Mouse (Mus musculus) liver, embryonic 12.5 days (tissue): Measurements from ENCODE around the gene Kif6. TPM values are rescaled to one million over a fixed set of nuclear protein-coding genes. Genes with fewer than 3 reads are reported as not detected.

Source experiments
- ATAC-seq: fragments of 200-750 bp; cut with Nextera tagmentation; 2 replicates; pipeline ENCODE4 v1.8.0; 2017; ENCODE audit warnings: moderate number of reproducible peaks, mild to moderate bottlenecking, moderate library complexity
- H3K27ac ChIP-seq: fragments of 300-500 bp; sonication (generic); 2 replicates; pipeline ENCODE4 v1.5.1; 2016; ENCODE audit warnings: mild to moderate bottlenecking
- H3K27me3 ChIP-seq: fragments of 300-500 bp; sonication (generic); replicated peaks from 2 replicates; pipeline ENCODE4 v1.6.1; 2016; ENCODE audit warnings: mild to moderate bottlenecking, moderate library complexity
- H3K36me3 ChIP-seq: fragments of 300-500 bp; sonication (generic); 2 replicates; pipeline ENCODE4 v1.6.1; 2016; ENCODE audit warnings: mild to moderate bottlenecking, moderate library complexity
- H3K4me1 ChIP-seq: fragments of 300-500 bp; sonication (generic); 2 replicates; pipeline ENCODE4 v1.6.1; 2016
- H3K4me2 ChIP-seq: fragments of 300-500 bp; sonication (generic); 2 replicates; pipeline ENCODE4 v1.6.1; 2016; ENCODE audit warnings: mild to moderate bottlenecking, moderate library complexity
- H3K4me3 ChIP-seq: fragments of 300-500 bp; sonication (generic); 2 replicates; pipeline ENCODE4 v1.5.1; 2016; ENCODE audit warnings: mild to moderate bottlenecking, moderate library complexity
- H3K9ac ChIP-seq: fragments of 300-500 bp; sonication (generic); 2 replicates; pipeline ENCODE4 v1.6.1; 2016; ENCODE audit warnings: mild to moderate bottlenecking, moderate library complexity
- H3K9me3 ChIP-seq: fragments of 300-500 bp; sonication (generic); replicated peaks from 2 replicates; pipeline ENCODE4 v1.6.1; 2016; ENCODE audit warnings: mild to moderate bottlenecking, moderate library complexity
- WGBS: fragments of 180-500 bp; shearing (Covaris S2); methylation state at CpG from one replicate; pipeline ENCODE4 v1.1.7; 2016; ENCODE audit not compliant: insufficient replicate concordance; 5-methylcytosine and 5-hydroxymethylcytosine counted together
- polyA plus RNA-seq: library from polyadenylated mRNA; unstranded; fragments of >200 nt; fragmentation: Nextera tagmentation; extraction: Ambion mirVana; gene quantifications from 2 replicates; pipeline ENCODE4 v1.2.1, GENCODE M21; 2016

The Kif6 gene
- polyA plus RNA-seq, 1 experiment from 2014 or later = 0.44 TPM

DNA sequence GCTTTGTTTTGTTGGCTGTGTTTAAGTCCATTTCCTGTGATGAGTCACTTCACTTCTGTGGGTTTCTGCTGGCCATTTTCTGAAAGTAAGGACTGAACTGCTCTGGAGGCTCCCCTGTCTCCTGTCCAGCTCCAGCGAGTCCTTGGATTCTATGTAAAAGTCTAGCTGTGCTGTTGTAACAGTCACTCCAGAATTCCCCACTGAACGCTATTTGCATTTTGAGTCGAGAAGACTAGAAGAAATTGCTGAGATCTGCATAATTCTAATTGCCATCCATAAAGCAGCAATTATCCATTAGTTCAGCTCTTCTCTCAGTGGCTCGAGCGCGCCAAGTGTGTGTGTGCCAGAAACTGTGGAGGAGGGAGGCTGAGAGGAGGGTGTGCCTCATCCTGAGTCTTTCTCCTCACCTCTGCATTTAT lies 57.0 kb downstream of the Kif6 start:
- H3K9ac ChIP-seq = no peak overlapping the region
- H3K36me3 ChIP-seq = no peaks in the 10 kb centered on the region
- no peaks in the 10 kb centered on the region for H3K27me3 ChIP-seq
- no peak overlapping the region for H3K4me2 ChIP-seq
- ATAC-seq = no peak
- no peaks in the 10 kb centered on the region for H3K4me1 ChIP-seq
- no peak overlapping the region for H3K27ac ChIP-seq
- 64% methylated on average over 6 of the region's 6 CpGs for WGBS
- H3K4me3 ChIP-seq = no peak overlapping the region
- no peaks in the 10 kb centered on the region for H3K9me3 ChIP-seq

DNA sequence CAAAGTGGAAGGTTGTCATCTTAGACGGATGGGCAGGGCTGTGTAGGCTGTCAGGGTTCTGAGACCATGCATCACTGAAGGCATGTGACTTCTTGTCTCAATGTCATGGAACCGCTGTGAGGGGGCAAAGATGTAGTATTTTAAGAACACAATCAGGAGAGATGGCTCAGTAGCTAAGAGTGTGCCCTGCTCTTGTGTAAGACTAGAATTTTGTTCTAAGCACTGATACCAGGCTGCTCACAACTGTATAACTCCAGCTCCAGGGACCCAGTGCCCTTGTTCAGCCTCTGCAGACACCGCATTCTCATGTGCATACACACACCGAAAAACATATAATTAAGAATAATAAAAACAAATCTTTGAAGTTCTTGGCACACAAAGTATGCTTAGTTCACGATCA lies 57.5 kb downstream of the Kif6 start:
- H3K4me1 ChIP-seq = no peaks in the 10 kb centered on the region
- H3K9ac ChIP-seq = no peak overlapping the region
- no peak overlapping the region for H3K4me3 ChIP-seq
- no peaks in the 10 kb centered on the region for H3K36me3 ChIP-seq
- no peaks in the 10 kb centered on the region for H3K9me3 ChIP-seq
- no peaks in the 10 kb centered on the region for H3K27me3 ChIP-seq
- H3K27ac ChIP-seq = no peak overlapping the region
- no peak overlapping the region for H3K4me2 ChIP-seq
- WGBS = 64% methylated on average over 5 of the region's 5 CpGs
- no peak for ATAC-seq

DNA sequence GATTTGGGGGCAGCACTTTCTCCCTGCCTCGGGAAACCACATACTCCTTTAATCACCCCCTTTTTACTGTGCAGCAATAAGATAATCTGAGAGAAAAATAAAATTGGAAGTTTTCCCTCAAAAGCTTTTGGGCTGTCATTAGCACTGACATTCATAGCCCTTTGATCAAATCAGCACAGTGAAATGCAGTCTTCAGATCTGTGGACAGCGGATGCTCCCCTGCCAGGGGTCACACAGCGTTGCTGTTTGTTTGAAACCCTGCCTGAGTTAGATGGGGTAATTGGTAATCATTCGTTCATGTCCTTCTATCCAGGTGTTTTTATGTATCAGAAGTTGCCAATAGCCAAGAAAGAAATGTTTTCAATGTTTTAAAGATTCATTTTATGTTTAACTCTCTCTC lies 60.7 kb downstream of the Kif6 start:
- no peaks in the 10 kb centered on the region for H3K36me3 ChIP-seq
- H3K4me3 ChIP-seq = no peak overlapping the region
- ATAC-seq = no peak
- no peaks in the 10 kb centered on the region for H3K9me3 ChIP-seq
- H3K4me2 ChIP-seq = no peak overlapping the region
- no peaks in the 10 kb centered on the region for H3K4me1 ChIP-seq
- H3K9ac ChIP-seq = no peak overlapping the region
- H3K27ac ChIP-seq = no peak overlapping the region
- H3K27me3 ChIP-seq = no peaks in the 10 kb centered on the region
- 69% methylated on average over 4 of the region's 4 CpGs for WGBS

DNA sequence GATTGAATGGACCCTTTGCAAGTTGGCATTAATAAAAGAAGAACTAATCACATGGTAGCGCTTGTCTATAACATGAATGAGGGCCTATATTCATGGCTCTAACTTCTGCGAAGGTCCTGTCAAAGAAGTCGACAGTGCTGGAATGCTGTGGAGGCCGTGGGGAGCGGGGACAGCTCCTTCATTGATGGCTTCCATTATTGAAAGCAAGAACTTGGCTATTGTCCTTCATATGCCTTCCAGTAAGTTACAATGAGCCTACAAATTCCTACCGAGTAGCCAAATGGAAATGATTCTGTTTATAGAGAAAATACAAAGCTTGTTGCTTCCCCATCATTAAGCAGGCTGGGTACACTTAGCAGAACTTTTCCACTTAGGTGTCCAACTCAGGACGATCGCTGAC lies 66.5 kb downstream of the Kif6 start:
- H3K9me3 ChIP-seq = no peaks in the 10 kb centered on the region
- ATAC-seq = no peak
- no peaks in the 10 kb centered on the region for H3K4me1 ChIP-seq
- WGBS = 66% methylated on average over 8 of the region's 8 CpGs
- no peak overlapping the region for H3K27ac ChIP-seq
- H3K4me3 ChIP-seq = no peak overlapping the region
- H3K9ac ChIP-seq = no peak overlapping the region
- H3K27me3 ChIP-seq = no peaks in the 10 kb centered on the region
- no peaks in the 10 kb centered on the region for H3K36me3 ChIP-seq
- no peak overlapping the region for H3K4me2 ChIP-seq

DNA sequence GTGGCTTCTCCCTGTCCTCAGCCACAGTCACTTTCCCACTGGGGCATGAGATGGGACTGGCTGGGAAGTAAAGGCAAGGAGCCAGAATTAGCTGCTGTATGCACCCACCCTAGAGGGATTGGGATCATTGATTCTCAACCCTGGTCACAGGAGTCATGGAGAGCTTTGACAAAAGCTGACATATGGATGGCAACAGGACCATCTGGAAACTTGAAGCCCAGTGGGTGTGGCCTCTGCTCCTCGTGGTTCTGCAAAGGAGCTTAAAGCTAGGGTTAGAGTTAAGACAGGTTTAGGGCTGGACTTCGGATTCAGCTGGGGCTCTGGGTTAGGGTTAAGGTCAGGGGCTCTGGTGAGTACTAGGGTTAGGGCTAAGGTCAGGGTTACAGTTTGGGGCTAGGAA lies 69.2 kb downstream of the Kif6 start:
- no peaks in the 10 kb centered on the region for H3K36me3 ChIP-seq
- 23% methylated on average over 2 of the region's 2 CpGs for WGBS
- no peaks in the 10 kb centered on the region for H3K27me3 ChIP-seq
- H3K4me2 ChIP-seq = no peak overlapping the region
- ATAC-seq = no peak
- no peak overlapping the region for H3K4me3 ChIP-seq
- no peak overlapping the region for H3K27ac ChIP-seq
- no peaks in the 10 kb centered on the region for H3K4me1 ChIP-seq
- H3K9ac ChIP-seq = no peak overlapping the region
- H3K9me3 ChIP-seq = no peaks in the 10 kb centered on the region

DNA sequence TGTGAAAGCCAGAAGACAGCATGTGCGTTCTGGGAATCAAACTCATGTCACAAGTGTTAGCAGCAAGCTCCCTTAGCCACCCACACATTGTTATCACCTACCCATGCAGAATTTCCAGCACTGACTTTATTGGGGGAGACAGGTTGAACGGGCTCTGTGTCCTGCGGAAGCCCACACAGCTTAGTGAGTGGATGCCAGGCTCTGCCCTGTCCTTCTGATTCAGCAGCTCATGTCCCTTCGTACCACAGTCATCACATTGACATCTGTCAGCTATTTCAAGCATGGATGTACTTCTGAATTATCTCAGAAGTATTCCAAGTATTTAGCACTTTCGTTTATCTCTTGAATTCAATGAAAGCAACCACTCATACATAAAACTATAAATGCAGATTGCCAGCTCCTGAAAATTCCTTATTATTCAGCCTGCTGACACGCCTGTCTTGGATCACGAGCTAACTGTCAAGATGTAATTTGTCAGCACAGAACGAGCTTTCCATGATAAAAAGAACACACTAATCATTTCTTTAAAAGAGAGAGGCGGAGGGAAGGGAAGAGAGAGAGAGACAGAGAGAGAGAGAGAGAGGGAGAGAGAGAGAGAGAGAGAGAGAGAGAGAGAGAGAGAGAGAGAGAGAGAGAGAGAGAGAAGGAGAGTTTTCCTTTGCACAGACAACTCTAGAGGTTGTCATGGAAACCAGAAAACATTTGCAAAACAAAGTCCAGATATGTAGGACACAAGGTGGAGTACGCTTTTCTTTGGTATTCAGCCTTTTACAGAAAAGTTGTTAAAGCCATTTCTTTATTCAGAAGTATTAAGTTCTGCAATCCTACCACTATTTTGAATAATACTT lies 75.9 kb downstream of the Kif6 start:
- no peak overlapping the region for H3K4me3 ChIP-seq
- no peaks in the 10 kb centered on the region for H3K36me3 ChIP-seq
- no peak for ATAC-seq
- H3K4me1 ChIP-seq = no peaks in the 10 kb centered on the region
- no peaks in the 10 kb centered on the region for H3K27me3 ChIP-seq
- H3K4me2 ChIP-seq = no peak overlapping the region
- H3K9me3 ChIP-seq = no peaks in the 10 kb centered on the region
- H3K9ac ChIP-seq = no peak overlapping the region
- no peak overlapping the region for H3K27ac ChIP-seq
- WGBS = 57% methylated on average over 10 of the region's 10 CpGs

DNA sequence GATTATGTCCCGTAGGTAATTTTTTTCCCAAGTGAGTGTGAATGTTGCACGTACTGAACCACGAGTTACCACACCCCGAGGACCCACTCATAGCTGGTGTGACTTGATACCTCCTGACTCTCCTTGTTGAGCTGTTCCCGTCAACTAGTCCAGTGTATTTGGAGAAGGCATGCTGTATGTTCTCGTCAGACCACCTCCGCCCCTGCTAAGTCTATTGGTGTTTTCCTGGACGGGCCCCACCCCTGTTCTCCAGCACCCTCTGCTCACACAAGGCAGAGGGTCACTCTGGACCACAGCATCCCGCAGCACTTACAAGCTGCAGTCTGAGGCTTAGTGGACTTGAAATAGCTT lies 76.5 kb downstream of the Kif6 start:
- 73% methylated on average over 9 of the region's 9 CpGs for WGBS
- H3K27ac ChIP-seq = no peak overlapping the region

DNA sequence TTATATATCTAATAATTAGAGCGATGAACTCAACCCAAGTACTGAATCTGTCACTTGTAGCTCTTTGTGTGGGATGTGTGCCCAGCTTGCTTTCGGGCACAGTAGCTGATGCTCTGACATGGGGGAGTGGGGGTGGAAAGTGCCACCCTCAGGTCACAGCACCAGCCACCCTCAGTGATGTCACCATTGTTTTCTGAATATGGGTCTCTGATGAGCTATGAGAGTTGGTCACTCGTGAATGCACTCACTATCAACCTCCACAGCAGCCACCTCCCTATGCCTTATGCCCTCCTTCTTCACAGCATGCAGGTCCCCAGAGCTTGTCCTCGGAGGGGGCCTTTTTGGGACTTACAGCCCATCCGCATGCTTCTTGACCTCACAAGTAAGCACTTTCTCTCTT lies 78.3 kb downstream of the Kif6 start:
- Histone ChIP-seq H3K9me3 (no peaks in the 10 kb centered on the region), H3K4me2 (no peak overlapping the region), H3K27me3 (no peaks in the 10 kb centered on the region), H3K9ac (no peak overlapping the region), H3K36me3 (no peaks in the 10 kb centered on the region), H3K27ac (no peak overlapping the region), H3K4me3 (no peak overlapping the region), H3K4me1 (no peaks in the 10 kb centered on the region)
- no peak for ATAC-seq
- WGBS = 69% methylated on average over 5 of the region's 5 CpGs

More for the DNA sequence above, 76.5 kb downstream of the Kif6 start:
- Histone ChIP-seq H3K4me1 (no peaks in the 10 kb centered on the region), H3K4me2 (no peak overlapping the region), H3K4me3 (no peak overlapping the region), H3K9me3 (no peaks in the 10 kb centered on the region), H3K27me3 (no peaks in the 10 kb centered on the region), H3K9ac (no peak overlapping the region), H3K36me3 (no peaks in the 10 kb centered on the region)
- ATAC-seq = no peak

DNA sequence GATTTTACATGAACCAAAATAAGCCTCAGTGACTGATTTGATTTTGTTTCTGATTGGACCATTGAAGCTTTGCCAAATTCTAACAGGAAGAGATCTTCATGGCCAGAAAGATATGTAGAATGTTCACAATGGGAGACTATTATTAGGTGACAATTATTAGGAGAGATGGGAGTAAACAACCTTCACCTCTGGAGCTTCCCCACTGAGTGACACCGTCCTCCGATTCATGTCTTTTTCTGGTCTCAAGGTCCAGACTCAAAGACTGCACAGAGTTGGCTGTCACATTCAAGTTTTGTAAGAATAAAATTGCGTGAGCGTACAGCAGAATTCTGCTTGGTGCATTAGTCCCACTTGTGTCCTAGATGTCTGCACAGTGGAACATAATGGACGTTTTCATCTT lies 82.3 kb downstream of the Kif6 start:
- Histone ChIP-seq H3K4me2 (no peak overlapping the region), H3K4me3 (no peak overlapping the region), H3K9me3 (no peaks in the 10 kb centered on the region), H3K27me3 (no peaks in the 10 kb centered on the region), H3K9ac (no peak overlapping the region), H3K27ac (no peak overlapping the region), H3K4me1 (no peaks in the 10 kb centered on the region), H3K36me3 (no peaks in the 10 kb centered on the region)
- WGBS = 69% methylated on average over 5 of the region's 5 CpGs
- ATAC-seq = no peak

DNA sequence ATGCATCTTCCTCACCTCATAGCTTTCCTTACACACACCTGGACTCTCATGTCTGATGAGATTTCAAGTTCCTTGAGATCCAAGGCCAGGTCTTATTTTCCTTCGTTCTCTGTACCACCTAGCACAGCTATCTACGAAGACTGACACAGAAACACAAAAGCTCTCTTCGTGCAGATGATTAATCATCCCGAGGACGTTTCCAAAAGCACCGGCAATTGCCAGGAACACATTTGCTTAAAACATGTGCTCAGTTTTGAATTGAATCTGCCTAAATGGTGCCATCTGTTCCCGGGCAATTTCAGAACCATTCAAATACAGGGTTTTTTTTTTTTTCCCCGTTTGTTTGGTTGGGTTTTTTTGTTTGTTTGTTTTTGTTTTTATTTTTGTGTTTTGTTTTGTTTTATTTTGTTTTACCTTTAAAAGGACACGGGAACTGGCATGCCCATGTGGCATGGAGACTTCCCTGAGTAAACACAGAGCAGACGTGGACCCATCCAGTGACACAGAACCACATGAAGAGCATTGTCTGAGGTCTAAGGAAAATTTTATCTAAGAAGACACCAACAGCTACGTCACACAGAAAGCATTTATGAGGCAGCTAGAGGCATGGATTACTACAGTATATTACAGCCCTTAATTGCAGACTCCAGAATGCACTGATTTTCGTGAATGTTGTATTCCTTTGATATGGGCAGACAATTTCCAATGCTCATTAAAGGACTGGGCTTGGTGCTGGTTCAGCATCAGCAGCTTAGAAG lies 88.7 kb downstream of the Kif6 start:
- no peak for ATAC-seq

DNA sequence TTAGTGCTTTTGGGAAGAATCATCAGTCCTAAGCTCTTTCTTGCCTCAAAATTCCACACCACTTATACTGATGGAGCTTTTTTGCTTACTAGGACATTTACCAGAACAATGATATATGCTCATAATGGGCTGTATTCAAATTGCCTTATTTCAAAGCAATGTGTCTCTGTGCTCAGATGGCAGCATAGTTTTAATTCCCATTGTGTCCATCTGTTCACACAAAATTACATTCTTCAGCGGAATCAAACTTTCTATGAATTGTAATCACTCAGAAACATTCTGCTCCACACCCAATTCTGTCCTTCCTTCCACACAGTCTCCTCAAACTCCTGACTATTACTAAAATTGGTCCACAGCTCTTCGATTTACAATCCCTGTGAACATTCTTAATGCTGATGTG lies 94.3 kb downstream of the Kif6 start:
- WGBS = 58% methylated on average over 2 of the region's 2 CpGs
- Histone ChIP-seq H3K4me3 (no peak overlapping the region), H3K36me3 (no peaks in the 10 kb centered on the region), H3K9ac (no peak overlapping the region), H3K27me3 (no peaks in the 10 kb centered on the region), H3K27ac (no peak overlapping the region), H3K4me1 (no peaks in the 10 kb centered on the region), H3K4me2 (no peak overlapping the region), H3K9me3 (no peaks in the 10 kb centered on the region)
- no peak for ATAC-seq

More for the DNA sequence above, 88.7 kb downstream of the Kif6 start:
- Histone ChIP-seq H3K27ac (no peak overlapping the region), H3K9me3 (no peaks in the 10 kb centered on the region), H3K4me2 (no peak overlapping the region), H3K9ac (no peak overlapping the region), H3K36me3 (no peaks in the 10 kb centered on the region), H3K4me3 (no peak overlapping the region), H3K4me1 (no peaks in the 10 kb centered on the region), H3K27me3 (no peaks in the 10 kb centered on the region)
- WGBS = 55% methylated on average over 12 of the region's 12 CpGs

DNA sequence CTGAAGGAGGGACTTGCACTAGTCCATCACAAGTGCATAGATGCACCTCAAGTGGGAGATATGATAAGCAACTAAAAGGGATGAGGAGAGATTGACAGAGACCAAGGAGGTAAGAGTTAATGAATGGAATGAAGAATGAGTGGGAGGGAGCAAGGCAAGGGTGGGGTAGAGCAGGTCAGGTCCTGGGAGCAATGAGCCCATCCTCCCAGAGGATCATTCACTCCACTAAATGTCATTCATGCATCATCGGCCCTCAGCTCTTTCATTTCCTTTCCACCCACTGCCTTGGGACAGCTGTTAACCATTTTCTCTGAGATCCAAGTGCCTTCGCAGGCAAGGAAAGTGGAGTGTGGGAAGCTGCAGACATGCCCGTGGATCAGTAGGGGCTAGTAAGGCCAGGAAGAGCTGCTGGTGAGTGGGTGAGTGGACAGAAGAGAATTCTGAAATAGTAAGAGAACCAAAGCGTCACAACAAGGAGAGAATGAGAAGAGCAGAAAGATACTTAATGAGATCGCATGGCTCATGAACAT lies 95.2 kb downstream of the Kif6 start:
- no peaks in the 10 kb centered on the region for H3K36me3 ChIP-seq
- no peak overlapping the region for H3K4me3 ChIP-seq
- no peaks in the 10 kb centered on the region for H3K9me3 ChIP-seq
- H3K27ac ChIP-seq = no peak overlapping the region
- WGBS = 70% methylated on average over 5 of the region's 5 CpGs
- no peak overlapping the region for H3K4me2 ChIP-seq
- no peaks in the 10 kb centered on the region for H3K4me1 ChIP-seq
- no peak overlapping the region for H3K9ac ChIP-seq
- H3K27me3 ChIP-seq = no peaks in the 10 kb centered on the region
- ATAC-seq = no peak
